Mouse (Mus musculus) heart, postnatal 0 days (tissue): Measurements from ENCODE around the gene Higd1b.

ENCODE experiments used
- CTCF ChIP-seq: IDR thresholded peaks from 2 replicates; pipeline ENCODE4 v1.5.1; 2016; ENCODE audit warnings: antibody characterized with exemption, control low read depth, low read depth
- EP300 ChIP-seq: IDR thresholded peaks from 2 replicates; pipeline ENCODE4 v1.6.1; 2016; ENCODE audit warnings: antibody characterized with exemption, low read depth

DNA sequence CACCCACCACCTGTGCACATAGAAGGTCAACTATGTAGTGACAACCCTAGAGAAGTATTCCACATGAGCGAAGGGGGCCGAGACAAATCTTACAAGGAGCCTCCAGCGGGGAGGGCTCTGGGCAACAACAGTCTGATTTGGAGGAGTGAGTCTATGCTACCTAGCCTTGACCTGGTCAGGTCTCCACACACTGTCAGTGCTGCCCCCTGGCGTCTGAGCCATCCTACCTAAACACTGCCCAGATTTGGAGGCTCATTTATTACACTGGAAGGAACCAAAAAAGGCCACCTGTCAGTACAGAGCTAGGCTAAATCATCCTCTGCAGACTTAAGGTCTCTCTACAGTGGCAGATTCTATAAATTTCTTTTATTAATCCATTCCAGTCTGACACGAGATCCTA lies 16.2 kb downstream of the Higd1b start:
- TF ChIP-seq CTCF (peak; percentile 70), EP300 (no peak)
